Mouse (Mus musculus): ENCODE results near the gene Arhgap23. TPM values are rescaled to one million over a fixed set of nuclear protein-coding genes. Genes with fewer than 3 reads are reported as not detected.

The Arhgap23 gene
- polyA plus RNA-seq, 1 experiment from 2014 or later: 4.0 TPM

- Histone ChIP-seq H3K36me3 (peaks cover 74% of the 10 kb centered on the region), H3K4me1 (replicated peaks) (peaks cover 23% of the 10 kb centered on the region), H3K9me3 (no peaks in the 10 kb centered on the region), H3K4me3 (no peak overlapping the region), H3K27me3 (ENCODE audit: insufficient read depth, poor library complexity, severe bottlenecking) (peaks cover 42% of the 10 kb centered on the region), H3K27ac (no peak overlapping the region)
- WGBS: 81% methylated on average over 4 of the region's 4 CpGs
- DNase-seq (ENCODE audit: low spot score): no peak
Observed at GRCm38 (mm10) chr11:97463991-97464390, 48.7 kb downstream of the Arhgap23 start.

- H3K36me3 ChIP-seq: peaks cover 76% of the 10 kb centered on the region
- H3K9me3 ChIP-seq: no peaks in the 10 kb centered on the region
- H3K4me1 ChIP-seq (replicated peaks): peaks cover 23% of the 10 kb centered on the region
- peaks cover 49% of the 10 kb centered on the region for H3K27me3 ChIP-seq (ENCODE audit: insufficient read depth, poor library complexity, severe bottlenecking)
- H3K27ac ChIP-seq: no peak overlapping the region
- no peak for DNase-seq (ENCODE audit: low spot score)
- H3K4me3 ChIP-seq: no peak overlapping the region
- WGBS: 86% methylated on average over 12 of the region's 12 CpGs
Observed at GRCm38 (mm10) chr11:97465957-97466356, 50.6 kb downstream of the Arhgap23 start.

GRCm38 (mm10) chr11:97466444-97467160 lies 51.3 kb downstream of the Arhgap23 start:
- Histone ChIP-seq H3K27ac (no peak overlapping the region), H3K4me1 (replicated peaks) (peaks cover 23% of the 10 kb centered on the region), H3K9me3 (no peaks in the 10 kb centered on the region), H3K27me3 (ENCODE audit: insufficient read depth, poor library complexity, severe bottlenecking) (peaks cover 47% of the 10 kb centered on the region), H3K4me3 (no peak overlapping the region), H3K36me3 (peaks cover 77% of the 10 kb centered on the region)
- 78% methylated on average over 10 of the region's 10 CpGs for WGBS
- DNase-seq (ENCODE audit: low spot score): no peak

- H3K9me3 ChIP-seq: no peaks in the 10 kb centered on the region
- peaks cover 63% of the 10 kb centered on the region for H3K36me3 ChIP-seq
- peaks cover 15% of the 10 kb centered on the region for H3K4me1 ChIP-seq (replicated peaks)
- no peak overlapping the region for H3K4me3 ChIP-seq
- DNase-seq (ENCODE audit: low spot score): peak; percentile 81
- WGBS: 49% methylated on average over 14 of the region's 14 CpGs
- no peak overlapping the region for H3K27ac ChIP-seq
- H3K27me3 ChIP-seq (ENCODE audit: insufficient read depth, poor library complexity, severe bottlenecking): peaks cover 25% of the 10 kb centered on the region
Observed at GRCm38 (mm10) chr11:97468639-97469287, 53.4 kb downstream of the Arhgap23 start.

GRCm38 (mm10) chr11:97469828-97470227 lies 54.5 kb downstream of the Arhgap23 start:
- 90% methylated on average over 7 of the region's 7 CpGs for WGBS

GRCm38 (mm10) chr11:97471276-97471675 lies 55.9 kb downstream of the Arhgap23 start:
- WGBS: 81% methylated on average over 6 of the region's 6 CpGs
- Histone ChIP-seq H3K27me3 (ENCODE audit: insufficient read depth, poor library complexity, severe bottlenecking) (0 out of 2 replicates have a peak, but pooled peaks cover 7% of the 10 kb centered on the region), H3K4me3 (no peak overlapping the region), H3K9me3 (no peaks in the 10 kb centered on the region), H3K36me3 (peaks cover 54% of the 10 kb centered on the region), H3K4me1 (replicated peaks) (peaks cover 12% of the 10 kb centered on the region; the same call in 1 of the 2 replicates), H3K27ac (no peak overlapping the region)
- DNase-seq (ENCODE audit: low spot score): no peak

More at GRCm38 (mm10) chr11:97469828-97470227, 54.5 kb downstream of the Arhgap23 start:
- no peak for DNase-seq (ENCODE audit: low spot score)
- peaks cover 53% of the 10 kb centered on the region for H3K36me3 ChIP-seq
- H3K27me3 ChIP-seq (ENCODE audit: insufficient read depth, poor library complexity, severe bottlenecking): peaks cover 14% of the 10 kb centered on the region
- no peak overlapping the region for H3K27ac ChIP-seq
- no peak overlapping the region for H3K4me3 ChIP-seq
- no peaks in the 10 kb centered on the region for H3K9me3 ChIP-seq
- peaks cover 13% of the 10 kb centered on the region for H3K4me1 ChIP-seq (replicated peaks)

- 65% methylated on average over 8 of the region's 8 CpGs for WGBS
- Histone ChIP-seq H3K4me3 (no peak overlapping the region), H3K27me3 (ENCODE audit: insufficient read depth, poor library complexity, severe bottlenecking) (no peaks in the 10 kb centered on the region), H3K27ac (peak overlapping the region; percentile 72; the same call in 1 of the 2 replicates), H3K9me3 (no peaks in the 10 kb centered on the region), H3K4me1 (replicated peaks) (peaks cover 12% of the 10 kb centered on the region; the same call in 1 of the 2 replicates), H3K36me3 (peaks cover 46% of the 10 kb centered on the region)
- DNase-seq (ENCODE audit: low spot score): peak; percentile 75
Observed at GRCm38 (mm10) chr11:97476334-97477095, 61.2 kb downstream of the Arhgap23 start.

GRCm38 (mm10) chr11:97477431-97477830 lies 62.1 kb downstream of the Arhgap23 start:
- H3K27ac ChIP-seq: no peak overlapping the region
- H3K9me3 ChIP-seq: no peaks in the 10 kb centered on the region
- peaks cover 12% of the 10 kb centered on the region; the same call in 1 of the 2 replicates for H3K4me1 ChIP-seq (replicated peaks)
- H3K27me3 ChIP-seq (ENCODE audit: insufficient read depth, poor library complexity, severe bottlenecking): no peaks in the 10 kb centered on the region
- no peak for DNase-seq (ENCODE audit: low spot score)
- H3K36me3 ChIP-seq: peaks cover 42% of the 10 kb centered on the region
- H3K4me3 ChIP-seq: no peak overlapping the region; the same call in 1 of the 2 replicates
- 72% methylated on average over 7 of the region's 7 CpGs for WGBS

- H3K9me3 ChIP-seq: no peaks in the 10 kb centered on the region
- H3K4me3 ChIP-seq: no peak overlapping the region
- peaks cover 12% of the 10 kb centered on the region; the same call in 1 of the 2 replicates for H3K4me1 ChIP-seq (replicated peaks)
- no peak for DNase-seq (ENCODE audit: low spot score)
- no peaks in the 10 kb centered on the region for H3K27me3 ChIP-seq (ENCODE audit: insufficient read depth, poor library complexity, severe bottlenecking)
- H3K36me3 ChIP-seq: peaks cover 45% of the 10 kb centered on the region
- WGBS: 87% methylated on average over 6 of the region's 6 CpGs
- H3K27ac ChIP-seq: no peak overlapping the region
Observed at GRCm38 (mm10) chr11:97478345-97478744, 63.0 kb downstream of the Arhgap23 start.

GRCm38 (mm10) chr11:97479085-97479484 lies 63.8 kb downstream of the Arhgap23 start:
- no peak overlapping the region for H3K27ac ChIP-seq
- DNase-seq (ENCODE audit: low spot score): no peak
- peaks cover 12% of the 10 kb centered on the region; the same call in 1 of the 2 replicates for H3K4me1 ChIP-seq (replicated peaks)
- H3K4me3 ChIP-seq: no peak overlapping the region
- no peaks in the 10 kb centered on the region for H3K9me3 ChIP-seq
- WGBS: 91% methylated on average over 10 of the region's 10 CpGs
- no peaks in the 10 kb centered on the region for H3K27me3 ChIP-seq (ENCODE audit: insufficient read depth, poor library complexity, severe bottlenecking)
- H3K36me3 ChIP-seq: peaks cover 45% of the 10 kb centered on the region

GRCm38 (mm10) chr11:97479824-97480223 lies 64.5 kb downstream of the Arhgap23 start:
- 91% methylated on average over 8 of the region's 8 CpGs for WGBS
- no peak for DNase-seq (ENCODE audit: low spot score)
- Histone ChIP-seq H3K27ac (no peak overlapping the region), H3K4me1 (replicated peaks) (peaks cover 12% of the 10 kb centered on the region; the same call in 1 of the 2 replicates), H3K27me3 (ENCODE audit: insufficient read depth, poor library complexity, severe bottlenecking) (no peaks in the 10 kb centered on the region), H3K36me3 (peaks cover 50% of the 10 kb centered on the region), H3K4me3 (no peak overlapping the region), H3K9me3 (no peaks in the 10 kb centered on the region)

GRCm38 (mm10) chr11:97485661-97486060 lies 70.3 kb downstream of the Arhgap23 start:
- no peaks in the 10 kb centered on the region for H3K9me3 ChIP-seq
- WGBS: 86% methylated on average over 8 of the region's 8 CpGs
- no peak overlapping the region for H3K27ac ChIP-seq
- H3K4me1 ChIP-seq (replicated peaks): peaks cover 7% of the 10 kb centered on the region; the same call in 1 of the 2 replicates
- no peak overlapping the region for H3K4me3 ChIP-seq
- peaks cover 27% of the 10 kb centered on the region for H3K36me3 ChIP-seq
- no peak for DNase-seq (ENCODE audit: low spot score)
- H3K27me3 ChIP-seq (ENCODE audit: insufficient read depth, poor library complexity, severe bottlenecking): 0 out of 2 replicates have a peak, but pooled peaks cover 3% of the 10 kb centered on the region
